Mouse (Mus musculus) R1 (cell line): ENCODE results near the gene Spc25.

Source experiments
- DNase-seq: peaks from one replicate; pipeline ENCODE4 v3.0.0-alpha.2; 2018; ENCODE audit warnings: low read depth, low spot score

Spc25 gene

GRCm38 (mm10) chr2:69205791-69206351 lies at the start of gene Spc25:
Gene Spc25 (minus strand): TSS chr2:69206194.
- peak; percentile 98 for DNase-seq

- DNase-seq = no peak
Measured at GRCm38 (mm10) chr2:69248221-69248755, 42.3 kb upstream of the Spc25 start.

- DNase-seq = no peak
Measured at GRCm38 (mm10) chr2:69247081-69247480, 41.1 kb upstream of the Spc25 start.

- DNase-seq = no peak
Measured at GRCm38 (mm10) chr2:69244924-69245323, 38.9 kb upstream of the Spc25 start.

- DNase-seq = no peak
Measured at GRCm38 (mm10) chr2:69239315-69239714, 33.3 kb upstream of the Spc25 start.

GRCm38 (mm10) chr2:69234976-69235678 lies 29.1 kb upstream of the Spc25 start:
- no peak for DNase-seq

GRCm38 (mm10) chr2:69232101-69232500 lies 26.1 kb upstream of the Spc25 start:
- no peak for DNase-seq

- DNase-seq = no peak
Measured at GRCm38 (mm10) chr2:69230137-69230536, 24.1 kb upstream of the Spc25 start.

GRCm38 (mm10) chr2:69228635-69229034 lies 22.6 kb upstream of the Spc25 start:
- DNase-seq = no peak

GRCm38 (mm10) chr2:69226876-69227275 lies 20.9 kb upstream of the Spc25 start:
- DNase-seq = no peak

GRCm38 (mm10) chr2:69224724-69225123 lies 18.7 kb upstream of the Spc25 start:
- no peak for DNase-seq

- DNase-seq = no peak
Measured at GRCm38 (mm10) chr2:69222815-69223214, 16.8 kb upstream of the Spc25 start.

- DNase-seq = peak; percentile 68
Measured at GRCm38 (mm10) chr2:69221868-69222416, 15.9 kb upstream of the Spc25 start.

- DNase-seq = no peak
Measured at GRCm38 (mm10) chr2:69215242-69215641, 9.2 kb upstream of the Spc25 start.

- DNase-seq = peak; percentile 30
Measured at GRCm38 (mm10) chr2:69212652-69213051, 6.7 kb upstream of the Spc25 start.

GRCm38 (mm10) chr2:69210773-69211172 lies 4.8 kb upstream of the Spc25 start, which contains the start of gene G6pc2:
Gene G6pc2 (plus strand): TSS chr2:69211073.
- no peak for DNase-seq

- peak; percentile 71 for DNase-seq
Measured at GRCm38 (mm10) chr2:69209684-69210083, 3.7 kb upstream of the Spc25 start.

- peak; percentile 20 for DNase-seq
Measured at GRCm38 (mm10) chr2:69206523-69206922, 529 bp upstream of the Spc25 start.

GRCm38 (mm10) chr2:69205185-69205584 lies 809 bp downstream of the Spc25 start:
- DNase-seq = no peak

GRCm38 (mm10) chr2:69193555-69193954 lies 12.4 kb downstream of the Spc25 start:
- peak; percentile 16 for DNase-seq

GRCm38 (mm10) chr2:69191059-69191458 lies 14.9 kb downstream of the Spc25 start:
- DNase-seq = no peak

- DNase-seq = no peak
Measured at GRCm38 (mm10) chr2:69189222-69189621, 16.8 kb downstream of the Spc25 start.

GRCm38 (mm10) chr2:69188732-69189131 lies 17.3 kb downstream of the Spc25 start:
- no peak for DNase-seq
